Mouse (Mus musculus) activated CD4-positive, CD25-positive, alpha-beta regulatory T cell, adult 9 weeks (primary cell): Measurements from ENCODE around the gene H2-M10.2. TPM values are rescaled to one million over a fixed set of nuclear protein-coding genes. Genes with fewer than 3 reads are reported as not detected.

ENCODE experiments used
- polyA plus RNA-seq: library from polyadenylated mRNA; unstranded; fragments of 100-300 nt; shearing (Covaris generic); gene quantifications from one replicate; pipeline ENCODE4 v1.2.1, GENCODE M21; 2017

H2-M10.2 gene
- polyA plus RNA-seq, result not detected

DNA sequence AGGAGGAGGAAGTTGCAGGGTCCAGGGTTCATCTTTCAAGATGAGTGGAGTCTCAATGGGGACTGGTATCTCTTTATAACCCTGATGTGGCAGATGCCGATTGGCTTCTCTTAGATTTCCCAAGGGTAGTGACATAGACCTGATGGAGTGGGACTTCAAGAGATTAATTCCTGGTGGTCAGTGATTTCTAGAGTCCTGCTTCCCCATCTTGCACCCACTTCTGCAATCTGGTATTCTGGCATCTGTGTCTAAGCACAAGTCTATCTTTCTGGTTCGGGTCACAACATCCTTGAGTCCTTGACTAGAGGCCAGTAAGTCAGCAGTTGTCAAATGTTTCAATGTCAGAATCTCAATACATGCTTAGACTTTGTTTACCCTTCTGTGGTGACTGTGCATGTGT is at the start of gene H2-M10.2:
Gene H2-M10.2, minus strand, starts transcription at position 101 of the 400 bp plus-strand sequence.

DNA sequence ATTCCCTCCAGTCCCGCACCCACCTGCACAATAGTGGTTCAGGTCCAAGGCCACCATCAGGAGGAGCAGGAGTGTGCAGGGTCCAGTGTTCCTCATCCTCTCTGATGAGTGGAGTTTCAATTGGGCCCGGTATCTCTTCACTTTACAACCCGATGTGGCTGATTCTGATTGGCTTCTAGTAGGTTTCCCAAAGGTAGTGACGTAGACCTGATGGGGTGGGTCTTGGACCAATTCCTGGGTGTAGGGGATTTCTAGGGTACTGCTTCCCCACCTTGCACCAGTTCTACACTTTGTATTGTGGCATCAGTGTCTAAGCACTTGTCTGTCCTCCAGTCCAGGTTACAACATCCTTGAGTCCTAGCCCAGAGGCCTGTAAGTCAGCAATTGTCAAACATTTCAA is 39.8 kb upstream of the H2-M10.2 start, which contains the start of gene H2-M10.1:
Gene H2-M10.1, minus strand, starts transcription at position 101 of the 400 bp plus-strand sequence.

DNA sequence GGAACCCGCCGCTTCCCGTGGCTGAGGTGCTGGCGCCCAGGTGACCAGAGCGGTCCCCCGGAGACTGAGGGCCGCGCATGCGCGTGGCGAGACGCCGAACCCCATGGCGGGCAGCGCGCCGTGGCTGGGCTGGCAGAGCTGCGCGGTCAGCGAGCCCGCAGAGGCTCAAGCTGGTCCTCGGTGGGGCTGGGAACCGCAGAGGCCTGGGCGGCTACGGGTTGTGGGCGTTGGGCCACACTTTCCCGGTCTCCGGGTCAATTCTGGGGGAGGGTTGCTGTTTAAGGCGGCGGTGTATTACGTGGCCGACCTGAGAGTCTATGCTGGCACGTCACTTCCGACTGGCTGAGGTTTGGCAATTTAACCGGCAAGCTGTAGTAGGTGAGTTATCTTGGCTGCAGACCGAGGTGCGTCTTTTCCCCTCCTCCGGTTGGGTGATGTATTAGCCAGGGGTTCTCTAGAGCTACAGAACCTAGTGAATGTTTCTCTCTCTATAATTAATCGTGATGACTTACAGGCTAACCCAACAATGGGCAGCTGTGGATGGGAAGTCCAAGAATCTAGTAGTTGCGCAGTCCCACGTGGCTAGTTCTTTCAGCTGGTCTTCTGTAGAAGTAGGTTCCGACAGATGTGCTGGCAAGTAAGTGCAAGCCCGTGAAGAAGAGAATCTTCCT is 14.6 kb downstream of the H2-M10.2 start, which contains the start of gene Trim39:
Gene Trim39, minus strand, starts transcription at position 662 of the 671 bp plus-strand sequence.

DNA sequence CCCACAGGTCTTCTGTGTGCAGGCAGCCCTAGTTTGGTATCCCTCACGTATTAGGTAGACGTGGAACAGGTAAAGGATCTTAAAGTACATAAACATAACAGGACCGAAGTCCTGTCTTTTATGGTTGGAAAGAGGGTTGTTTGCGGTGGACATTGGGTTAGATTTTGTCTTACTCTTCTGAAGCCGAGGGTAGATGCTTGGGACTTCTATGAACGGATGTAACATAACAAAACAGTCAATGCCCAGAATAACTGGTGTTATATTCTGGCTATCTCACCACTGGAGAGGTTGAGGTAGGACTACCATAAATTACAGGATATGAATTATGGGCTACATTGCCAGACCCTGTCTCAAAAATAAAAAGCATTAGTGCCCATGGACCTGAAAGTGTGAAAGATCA is 28.3 kb downstream of the H2-M10.2 start, which contains the start of gene Rpp21:
Gene Rpp21, minus strand, starts transcription at position 101 of the 400 bp plus-strand sequence.

Other genes with a start within 250 kb of the H2-M10.2 start
- 263 TPM for gene H2-T22, start 243.7 kb downstream of the H2-M10.2 start, polyA plus RNA-seq
- 0.56 TPM for gene Gm6034, start 243.5 kb downstream of the H2-M10.2 start, polyA plus RNA-seq
- not detected for gene Gm11127, start 228.1 kb downstream of the H2-M10.2 start, polyA plus RNA-seq
- 1.3 TPM for gene Gm19684, start 164.8 kb downstream of the H2-M10.2 start, polyA plus RNA-seq
- not detected for gene Gm7030, start 157.1 kb downstream of the H2-M10.2 start, polyA plus RNA-seq
- gene Gm8909, start 118.0 kb downstream of the H2-M10.2 start, polyA plus RNA-seq, result 12.9 TPM
- 0.92 TPM for gene H2-T3, start 96.2 kb downstream of the H2-M10.2 start, polyA plus RNA-seq
- 170 TPM for gene Rpp21, start 28.4 kb downstream of the H2-M10.2 start, polyA plus RNA-seq
- 23.2 TPM for gene Trim39, start 14.2 kb downstream of the H2-M10.2 start, polyA plus RNA-seq
- not detected for gene H2-M10.1, start 39.7 kb upstream of the H2-M10.2 start, polyA plus RNA-seq
- not detected for gene H2-M10.3, start 81.9 kb upstream of the H2-M10.2 start, polyA plus RNA-seq
- not detected for gene H2-M10.4, start 175.8 kb upstream of the H2-M10.2 start, polyA plus RNA-seq